ENCODE assay signal across 14 mouse cellular contexts in the genomic region with DNA sequence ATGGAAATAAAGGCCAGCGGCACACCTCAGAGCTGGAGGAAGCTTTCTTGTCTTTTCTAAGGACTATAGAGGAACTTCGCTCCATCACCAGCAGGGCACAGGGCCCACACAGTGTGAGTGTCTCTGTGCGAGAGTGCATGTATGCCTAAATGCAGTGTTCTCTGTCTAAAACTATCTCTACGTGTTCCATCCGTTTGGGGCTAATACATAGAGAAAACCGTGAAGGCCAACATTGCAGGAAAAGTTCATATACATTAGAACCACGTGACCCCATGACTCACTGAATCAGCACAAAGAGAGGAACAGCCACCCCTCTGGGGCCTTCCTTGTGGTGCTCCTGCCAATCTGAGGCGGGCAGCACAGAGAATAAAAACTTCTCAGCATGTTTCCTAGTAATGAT.
DNase-seq lines count a peak whose midpoint lies in the region; ATAC-seq and TF ChIP-seq lines count a peak whose summit lies in the region.
"Had no signal": no experiment of that assay in that cellular context is flagged by ENCODE, and none has a peak within 500 bp of the region (broad histone marks: within the 10 kb centered on the region; RNA-seq: fewer than 3 reads in every experiment).

No protein-coding gene starts in this region.

- 0 out of 2 replicates have a peak, but pooled peaks have one; percentile 31 for ATAC-seq in intestine, embryonic 16.5 days
- no peak for ATAC-seq in intestine, postnatal 0 days
- 0 out of 2 replicates have a peak, but pooled peaks have one; percentile 10 for ATAC-seq in hindbrain, postnatal 0 days
- ATAC-seq in midbrain, embryonic 16.5 days: peak; percentile 71; the same call in 1 of the 2 replicates
- ATAC-seq: lung, postnatal 0 days had no signal

- DNase-seq in hindbrain, postnatal 0 days (ENCODE audit: low spot score): peak; percentile 30
- DNase-seq in T-cell, adult 2 months (ENCODE audit: low spot score): no peak
- no peak for DNase-seq in cerebellum, adult 9-11 months
- no peak for DNase-seq in right cerebral cortex, adult 18-20 months
- DNase-seq: adrenal gland, postnatal 10 days; heart, postnatal 10 days; kidney, adult 2 months; thymus, postnatal 25 days had no signal

- no peak overlapping the region for H3K27ac ChIP-seq in intestine, embryonic 16.5 days (ENCODE audit: low read length)
- no peak overlapping the region for H3K27ac ChIP-seq in intestine, postnatal 0 days (ENCODE audit: low read depth, low read length)
- no peak overlapping the region for H3K27ac ChIP-seq in hindbrain, postnatal 0 days
- H3K27ac ChIP-seq in midbrain, embryonic 16.5 days (ENCODE audit: low read length): no peak overlapping the region

- H3K36me3 ChIP-seq in intestine, embryonic 16.5 days (ENCODE audit: control insufficient read depth, insufficient read depth, low read length): no peaks in the 10 kb centered on the region
- no peaks in the 10 kb centered on the region for H3K36me3 ChIP-seq in intestine, postnatal 0 days (ENCODE audit: control insufficient read depth, insufficient read depth)
- H3K36me3 ChIP-seq in hindbrain, postnatal 0 days (ENCODE audit: insufficient read depth, low read length): no peaks in the 10 kb centered on the region
- H3K36me3 ChIP-seq in midbrain, embryonic 16.5 days (ENCODE audit: control insufficient read depth, insufficient read depth, low read length): no peaks in the 10 kb centered on the region
- H3K36me3 ChIP-seq: limb, embryonic 15.5 days had no signal

- H3K4me1 ChIP-seq in intestine, embryonic 16.5 days (ENCODE audit: control insufficient read depth, insufficient read depth, low read length): no peaks in the 10 kb centered on the region
- no peaks in the 10 kb centered on the region for H3K4me1 ChIP-seq in intestine, postnatal 0 days (replicated peaks; ENCODE audit: control insufficient read depth, insufficient read depth, low read length)
- H3K4me1 ChIP-seq in hindbrain, postnatal 0 days (ENCODE audit: insufficient read depth, low read length): no peaks in the 10 kb centered on the region
- peaks cover 7% of the 10 kb centered on the region for H3K4me1 ChIP-seq in midbrain, embryonic 16.5 days (ENCODE audit: control insufficient read depth, insufficient read depth, low read length)

- no peak for TF ChIP-seq CTCF in intestine, postnatal 0 days (IDR thresholded peaks at IDR 0.05; ENCODE audit: low read depth)
- peak; percentile 37; the same call in 1 of the 2 replicates for TF ChIP-seq CTCF in hindbrain, postnatal 0 days (IDR thresholded peaks at IDR 0.05; ENCODE audit: low read depth)

- H3K9ac ChIP-seq in intestine, embryonic 16.5 days (ENCODE audit: low read depth, low read length): no peak overlapping the region
- H3K9ac ChIP-seq in intestine, postnatal 0 days (ENCODE audit: low read depth, low read length): no peak overlapping the region
- no peak overlapping the region for H3K9ac ChIP-seq in hindbrain, postnatal 0 days (replicated peaks; ENCODE audit: low read length)
- no peak overlapping the region for H3K9ac ChIP-seq in midbrain, embryonic 16.5 days (ENCODE audit: low read depth, low read length)
- H3K9ac ChIP-seq: limb, embryonic 15.5 days had no signal

- no peaks in the 10 kb centered on the region for H3K9me3 ChIP-seq in intestine, embryonic 16.5 days (ENCODE audit: control insufficient read depth, low read length)
- no peaks in the 10 kb centered on the region for H3K9me3 ChIP-seq in intestine, postnatal 0 days (ENCODE audit: control insufficient read depth)
- no peaks in the 10 kb centered on the region for H3K9me3 ChIP-seq in hindbrain, postnatal 0 days (ENCODE audit: low read length)
- H3K9me3 ChIP-seq in midbrain, embryonic 16.5 days (replicated peaks; ENCODE audit: control insufficient read depth, low read length, poor library complexity, severe bottlenecking): no peaks in the 10 kb centered on the region
- H3K9me3 ChIP-seq: limb, embryonic 15.5 days had no signal

- H3K27me3 ChIP-seq in intestine, embryonic 16.5 days (replicated peaks; ENCODE audit: control insufficient read depth, insufficient read depth, low read length): no peaks in the 10 kb centered on the region
- H3K27me3 ChIP-seq in intestine, postnatal 0 days (replicated peaks; ENCODE audit: control insufficient read depth, insufficient read depth, low read length): no peaks in the 10 kb centered on the region
- H3K27me3 ChIP-seq in hindbrain, postnatal 0 days (ENCODE audit: insufficient read depth, low read length): no peaks in the 10 kb centered on the region
- no peaks in the 10 kb centered on the region for H3K27me3 ChIP-seq in midbrain, embryonic 16.5 days (ENCODE audit: control insufficient read depth, insufficient read depth, low read depth, low read length)
- H3K27me3 ChIP-seq: CH12.LX; limb, embryonic 15.5 days had no signal

- H3K4me3 ChIP-seq in intestine, embryonic 16.5 days (ENCODE audit: low read length): no peak overlapping the region
- no peak overlapping the region for H3K4me3 ChIP-seq in intestine, postnatal 0 days (ENCODE audit: low read depth, low read length)
- no peak overlapping the region for H3K4me3 ChIP-seq in hindbrain, postnatal 0 days (ENCODE audit: low read length)
- no peak overlapping the region for H3K4me3 ChIP-seq in midbrain, embryonic 16.5 days (ENCODE audit: low read depth, low read length)
- H3K4me3 ChIP-seq: limb, embryonic 15.5 days had no signal

- no peak overlapping the region for H3K4me2 ChIP-seq in intestine, embryonic 16.5 days (ENCODE audit: low read depth, low read length)
- H3K4me2 ChIP-seq in intestine, postnatal 0 days (replicated peaks; ENCODE audit: low read depth): no peak overlapping the region
- H3K4me2 ChIP-seq in hindbrain, postnatal 0 days (ENCODE audit: low read depth, low read length): no peak overlapping the region
- H3K4me2 ChIP-seq in midbrain, embryonic 16.5 days (ENCODE audit: low read length): no peak overlapping the region
- H3K4me2 ChIP-seq: limb, embryonic 15.5 days had no signal

- 66% methylated on average over 8 of the region's 8 CpGs for WGBS in intestine, embryonic 16.5 days
- WGBS in intestine, postnatal 0 days: 78% methylated on average over 8 of the region's 8 CpGs
- WGBS in hindbrain, postnatal 0 days: 38% methylated on average over 8 of the region's 8 CpGs
- WGBS in midbrain, embryonic 16.5 days: 24% methylated on average over 8 of the region's 8 CpGs
